Mouse (Mus musculus) ES-E14 (cell line): Measurements from ENCODE around the gene Gm10491.

Experiments used
- CHD2 ChIP-seq: IDR thresholded peaks from 2 replicates; pipeline ENCODE4 v1.6.1; 2014; ENCODE audit warnings: mild to moderate bottlenecking, low read depth, low read length, inconsistent platforms
- HCFC1 ChIP-seq: IDR thresholded peaks from 2 replicates; pipeline ENCODE4 v1.6.1; 2012; ENCODE audit warnings: low read length, inconsistent platforms, borderline replicate concordance; ENCODE audit not compliant: insufficient read depth
- MAFK ChIP-seq: IDR thresholded peaks from 2 replicates; pipeline ENCODE4 v1.6.1; 2014; ENCODE audit warnings: mild to moderate bottlenecking, low read depth, low read length, inconsistent platforms; ENCODE audit not compliant: insufficient read depth
- ZC3H11A ChIP-seq: IDR thresholded peaks from 2 replicates; pipeline ENCODE4 v1.6.1; 2012; ENCODE audit warnings: low read depth, mild to moderate bottlenecking, inconsistent platforms, low read length, borderline replicate concordance
- ZNF384 ChIP-seq: IDR thresholded peaks from 2 replicates; pipeline ENCODE4 v1.6.1; 2012; ENCODE audit warnings: low read depth, low read length, inconsistent platforms

- TF ChIP-seq HCFC1 (no peak), MAFK (no peak), CHD2 (no peak), ZNF384 (no peak), ZC3H11A (no peak)
Observed at GRCm38 (mm10) chrX:7863181-7863580, 44.5 kb downstream of the Gm10491 start.
